Mouse (Mus musculus) liver, adult 2 months (tissue): ENCODE data around the gene Zkscan16.

ENCODE experiments used
- CTCF ChIP-seq: fragments of 200-500 bp; IDR thresholded peaks from 2 replicates; pipeline ENCODE4 v1.5.1; 2011; ENCODE audit warnings: low read depth, low read length, control low read depth
- POLR2A ChIP-seq: fragments of 200-500 bp; IDR thresholded peaks from 2 replicates; pipeline ENCODE4 v1.6.1; 2011; ENCODE audit warnings: low read length, control low read depth; ENCODE audit not compliant: insufficient read depth; ENCODE audit errors: extremely low read depth

- no peak for TF ChIP-seq CTCF
- TF ChIP-seq POLR2A = no peak
Measured at GRCm38 (mm10) chr4:58894399-58894798, 49.0 kb upstream of the Zkscan16 start.
